Mouse (Mus musculus): ENCODE measurements around the gene Spcs3.

The Spcs3 gene

DNA sequence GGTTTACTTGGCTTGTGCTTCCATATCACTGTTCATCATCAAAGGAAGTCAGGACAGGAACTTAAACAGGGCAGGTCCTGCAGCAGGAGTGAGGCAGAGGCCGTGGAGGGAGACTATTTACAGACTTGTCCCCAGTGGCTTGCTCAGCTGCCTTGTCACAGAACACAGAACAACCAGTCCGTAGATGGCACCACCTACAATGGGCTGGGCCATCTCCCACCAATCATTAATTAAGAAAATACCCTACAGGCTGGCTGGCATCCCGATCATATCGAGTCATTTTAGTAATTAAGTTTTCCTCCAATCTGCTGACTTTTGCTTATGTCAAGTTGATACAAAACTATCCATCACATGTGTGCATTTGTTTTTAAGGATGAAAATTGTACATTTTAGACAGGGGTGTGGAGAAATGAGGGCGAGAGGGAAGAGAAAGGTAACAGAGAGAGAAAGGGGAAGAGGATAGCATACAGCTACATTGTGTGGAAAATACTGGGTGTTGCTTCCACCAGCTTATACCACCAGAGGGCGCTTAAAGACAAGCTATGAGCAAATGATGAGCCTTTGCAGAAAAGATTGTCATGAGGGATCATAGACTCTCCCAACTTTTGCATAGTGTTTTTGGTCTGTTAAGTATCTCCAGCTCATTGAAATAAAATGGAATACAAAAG lies 22.2 kb downstream of the Spcs3 start:
- peak; percentile 40 to 73 for DNase-seq

DNA sequence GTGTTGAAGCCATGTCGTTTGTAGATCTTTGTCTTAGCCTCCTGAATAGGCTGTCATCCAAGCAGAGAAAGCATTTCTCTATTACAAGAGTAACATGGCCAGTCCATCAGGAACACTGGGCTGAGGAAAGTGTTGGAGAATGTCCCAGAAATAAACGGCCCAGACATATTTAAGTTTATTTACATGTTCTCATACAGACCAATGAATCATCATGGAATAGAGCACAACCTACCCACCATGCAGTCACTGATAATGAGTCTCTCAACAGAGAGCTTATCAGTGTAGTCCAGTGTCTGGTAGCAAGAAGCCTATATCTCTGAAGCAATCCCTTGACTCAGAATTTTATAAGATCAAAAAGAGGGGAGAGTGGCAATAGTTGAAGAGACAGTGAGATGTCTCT lies 24.7 kb downstream of the Spcs3 start:
- DNase-seq: no peak

DNA sequence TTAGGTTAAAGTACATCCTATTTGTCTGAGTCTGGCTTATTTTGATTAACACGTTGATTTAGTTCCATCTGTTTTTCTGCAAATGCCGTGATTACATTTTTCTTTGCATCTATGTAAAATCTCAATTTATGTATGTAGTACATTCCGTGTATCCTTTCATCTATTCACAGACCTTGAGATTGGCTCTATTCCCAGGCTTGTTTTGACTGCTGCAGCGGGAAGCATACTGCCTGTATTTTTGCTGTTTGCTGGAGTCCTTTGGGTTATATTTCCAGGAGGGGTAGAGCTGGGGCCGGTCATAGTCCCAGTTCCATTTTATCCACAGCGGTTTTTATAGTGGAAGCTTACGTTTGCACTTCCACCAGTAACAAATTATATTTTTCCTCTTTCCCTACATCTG lies 26.7 kb downstream of the Spcs3 start:
- no peak for DNase-seq

DNA sequence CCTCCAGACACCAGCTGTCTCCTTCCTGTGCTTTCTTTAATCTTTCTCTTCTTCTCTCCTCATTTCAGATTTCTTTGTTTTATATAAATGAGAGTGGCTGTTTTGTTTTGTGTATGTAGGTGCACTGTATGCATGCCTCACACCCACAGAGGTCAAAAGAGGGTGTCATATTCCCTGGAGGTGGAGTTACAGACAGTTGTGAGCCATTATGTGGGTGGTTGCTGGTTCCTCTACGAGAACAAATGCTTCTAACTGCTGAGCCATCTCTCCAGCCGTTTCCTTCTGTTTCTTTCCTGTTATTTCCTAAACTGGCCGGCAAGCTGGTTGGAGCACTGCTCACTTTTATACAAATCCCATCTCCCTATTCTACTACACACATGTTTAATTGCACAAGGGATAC lies 35.9 kb downstream of the Spcs3 start:
- DNase-seq: no peak

DNA sequence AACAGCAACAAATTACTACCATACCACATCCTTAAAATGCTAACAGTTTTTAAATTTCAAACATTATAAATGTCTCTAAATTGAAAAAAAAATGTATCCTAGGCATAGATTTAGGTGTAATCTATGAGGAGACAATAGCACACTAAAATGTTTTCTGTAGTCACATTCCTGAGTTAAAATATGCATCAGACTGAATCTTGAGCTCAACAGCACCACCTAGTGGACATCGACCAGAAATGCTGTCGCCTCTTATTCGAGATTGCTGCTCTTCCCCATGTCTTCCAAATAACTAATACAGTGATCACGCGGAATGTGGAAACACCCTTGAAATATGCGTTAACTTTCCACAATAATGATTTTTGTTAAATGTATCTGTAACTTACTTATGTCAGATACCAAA lies 36.7 kb downstream of the Spcs3 start:
- DNase-seq: peak in 1 of 2 experiments; percentile 36

DNA sequence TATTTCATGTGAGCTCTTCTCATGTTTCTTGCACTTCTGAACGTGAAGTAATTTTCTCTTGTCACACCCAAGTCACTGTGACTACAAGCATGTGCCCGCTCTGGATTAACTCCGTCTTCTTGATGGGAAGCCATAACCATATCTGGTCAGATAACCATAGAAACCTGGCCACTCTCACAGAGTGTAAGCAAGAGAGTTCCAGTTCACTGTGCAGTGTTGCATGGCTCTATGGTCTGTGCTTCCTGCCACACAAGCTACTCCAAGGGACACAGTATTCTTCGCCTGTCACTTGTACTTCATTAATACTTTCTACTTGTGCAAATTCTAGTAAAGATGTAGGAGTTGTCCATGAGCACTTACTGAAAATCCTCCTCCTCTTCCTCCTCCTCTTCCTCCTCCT lies 37.9 kb downstream of the Spcs3 start:
- DNase-seq: no peak

DNA sequence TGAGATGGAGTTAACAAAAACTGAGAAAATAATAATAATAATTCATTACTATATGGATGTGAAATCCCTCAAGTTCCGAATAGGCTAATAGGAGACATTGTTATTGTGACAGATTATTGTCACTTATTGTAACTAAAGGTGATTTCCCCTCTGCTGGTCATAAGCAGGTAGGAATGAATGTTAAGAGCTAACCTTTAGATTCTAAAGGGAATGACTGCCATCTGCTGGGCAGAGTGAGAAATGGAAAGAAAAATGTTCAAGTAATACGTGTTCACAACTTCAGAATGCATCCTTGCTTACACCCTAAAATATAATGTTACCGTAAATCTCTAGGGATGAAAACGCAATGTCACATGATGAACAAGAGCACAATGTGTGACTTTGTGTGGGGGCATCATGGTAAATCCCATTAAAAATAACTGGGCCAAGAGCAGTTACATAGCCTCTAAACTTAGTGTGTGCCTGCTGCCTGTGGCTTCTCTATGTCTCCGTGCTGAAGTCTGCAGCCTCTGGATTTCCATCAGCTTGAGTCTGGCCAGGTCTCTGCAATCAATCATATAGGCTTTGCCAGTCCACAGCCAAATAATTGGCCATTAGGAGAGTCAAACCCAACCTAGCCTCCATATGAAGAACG lies 38.6 kb downstream of the Spcs3 start:
- DNase-seq: peak in 1 of 2 experiments; percentile 23

DNA sequence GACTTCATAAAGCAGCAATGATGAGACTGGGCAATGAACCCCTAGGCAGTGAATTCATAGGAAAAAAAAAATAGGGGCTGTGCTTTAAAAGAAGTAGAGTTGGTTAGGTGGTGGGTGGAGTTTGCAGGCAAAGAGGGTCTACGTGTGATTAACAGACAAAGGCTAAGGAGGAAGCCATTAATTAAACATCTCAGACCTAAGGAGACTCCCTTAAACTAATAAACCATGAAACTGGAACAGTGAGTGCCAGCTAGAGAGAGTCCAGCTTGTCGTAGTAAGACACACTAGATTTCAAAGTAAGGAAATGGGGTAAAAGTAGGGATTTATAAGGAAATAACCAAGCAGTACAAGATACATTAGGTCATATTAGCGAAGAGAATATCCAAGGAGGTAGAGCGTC lies 41.4 kb downstream of the Spcs3 start:
- no peak for DNase-seq

DNA sequence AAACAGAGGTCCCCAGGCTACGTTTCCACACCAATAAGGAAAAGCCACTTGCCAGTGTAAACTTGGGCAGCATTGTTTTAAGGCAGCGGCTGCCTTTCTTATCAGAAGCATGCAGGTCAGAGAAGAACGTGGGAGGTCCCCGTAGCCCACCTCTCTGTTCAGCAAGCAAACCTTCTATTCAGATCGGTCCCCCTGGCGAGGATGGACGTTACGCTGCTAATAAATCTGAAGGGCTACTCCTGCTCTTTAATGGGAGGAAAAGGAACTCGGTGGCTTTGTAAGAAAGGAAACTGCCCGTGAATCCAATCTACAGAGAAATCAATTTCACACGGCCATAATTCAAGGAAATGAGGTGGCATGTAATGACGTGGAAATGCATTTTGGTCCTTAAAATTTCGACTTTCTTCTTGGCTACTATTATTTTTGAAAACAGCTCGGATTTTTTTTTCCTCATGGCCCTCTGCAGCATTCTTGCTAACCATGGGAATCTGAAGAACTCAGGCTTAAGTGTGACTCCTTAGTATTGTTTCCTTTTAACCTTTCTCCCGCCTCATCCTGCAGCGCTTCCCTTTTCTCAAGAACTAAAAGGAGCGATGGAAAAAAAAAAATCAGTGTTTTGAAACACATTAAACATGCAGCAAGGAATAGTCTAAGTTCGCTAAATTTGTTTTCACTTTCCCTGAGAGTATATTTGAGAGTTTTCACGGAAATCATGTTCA lies 43.1 kb downstream of the Spcs3 start:
- no peak for DNase-seq

Data from spleen, adult 18-20 months (tissue).